Mouse (Mus musculus): ENCODE measurements around the gene Gm21083.
"Not testable (repeated sequence)": the region's sequence is repeated elsewhere in the genome, so short reads cannot be mapped to it uniquely, and the experiment has no call there.

Gm21083 gene

GRCm38 (mm10) chr5:15630068-15630467 is 52.9 kb downstream of the Gm21083 start:
- DNase-seq: not testable (repeated sequence)

All from cerebellum, postnatal 25 days (tissue).